Mouse (Mus musculus) lung, embryonic 16.5 days (tissue): Measurements from ENCODE around the gene Atg7. TPM values are rescaled to one million over a fixed set of nuclear protein-coding genes. Genes with fewer than 3 reads are reported as not detected.
A peak's percentile ranks its signal among the peaks of the same experiment; 100 is the strongest.

Experiments used
- ATAC-seq: fragments of 200-750 bp; cut with Nextera tagmentation; 2 replicates; pipeline ENCODE4 v1.8.0; 2017; ENCODE audit warnings: low read depth, mild to moderate bottlenecking, moderate library complexity
- H3K27ac ChIP-seq: fragments of 300-500 bp; sonication (generic); 2 replicates; pipeline ENCODE4 v1.5.1; 2014; ENCODE audit warnings: mild to moderate bottlenecking, control low read depth, low read length
- H3K27me3 ChIP-seq: fragments of 300-500 bp; sonication (generic); 2 replicates; pipeline ENCODE4 v1.6.1; 2014; ENCODE audit warnings: low read depth, low read length, mixed read lengths; ENCODE audit not compliant: control insufficient read depth, insufficient read depth
- H3K36me3 ChIP-seq: fragments of 300-500 bp; sonication (generic); 2 replicates; pipeline ENCODE4 v1.6.1; 2014; ENCODE audit warnings: low read length; ENCODE audit not compliant: control insufficient read depth, insufficient read depth
- H3K4me1 ChIP-seq: fragments of 300-500 bp; sonication (generic); replicated peaks from 2 replicates; pipeline ENCODE4 v1.6.1; 2014; ENCODE audit warnings: low read length, mixed read lengths; ENCODE audit not compliant: control insufficient read depth, insufficient read depth
- H3K4me2 ChIP-seq: fragments of 300-500 bp; sonication (generic); 2 replicates; pipeline ENCODE4 v1.6.1; 2014; ENCODE audit warnings: low read depth, low read length, control low read depth
- H3K4me3 ChIP-seq: fragments of 300-500 bp; sonication (generic); 2 replicates; pipeline ENCODE4 v1.5.1; 2014; ENCODE audit warnings: mild to moderate bottlenecking, low read length, control low read depth
- H3K9ac ChIP-seq: fragments of 300-500 bp; sonication (generic); 2 replicates; pipeline ENCODE4 v1.6.1; 2014; ENCODE audit warnings: low read length, control low read depth
- H3K9me3 ChIP-seq: fragments of 300-500 bp; sonication (generic); 2 replicates; pipeline ENCODE4 v1.6.1; 2016; ENCODE audit warnings: low read length; ENCODE audit not compliant: control insufficient read depth
- WGBS: fragments of 180-500 bp; shearing (Covaris S2); extraction: QIAGEN DNeasy Blood & Tissue Kit; methylation state at CpG from one replicate; pipeline ENCODE4 v1.1.7; 2014; 5-methylcytosine and 5-hydroxymethylcytosine counted together
- polyA plus RNA-seq: library from polyadenylated mRNA; unstranded; fragments of >200 nt; fragmentation: Nextera tagmentation; extraction: Ambion mirVana; gene quantifications from 2 replicates; pipeline ENCODE4 v1.2.1, GENCODE M21; 2015

Atg7 gene
- polyA plus RNA-seq, 1 experiment from 2014 or later: 24.9 TPM

DNA sequence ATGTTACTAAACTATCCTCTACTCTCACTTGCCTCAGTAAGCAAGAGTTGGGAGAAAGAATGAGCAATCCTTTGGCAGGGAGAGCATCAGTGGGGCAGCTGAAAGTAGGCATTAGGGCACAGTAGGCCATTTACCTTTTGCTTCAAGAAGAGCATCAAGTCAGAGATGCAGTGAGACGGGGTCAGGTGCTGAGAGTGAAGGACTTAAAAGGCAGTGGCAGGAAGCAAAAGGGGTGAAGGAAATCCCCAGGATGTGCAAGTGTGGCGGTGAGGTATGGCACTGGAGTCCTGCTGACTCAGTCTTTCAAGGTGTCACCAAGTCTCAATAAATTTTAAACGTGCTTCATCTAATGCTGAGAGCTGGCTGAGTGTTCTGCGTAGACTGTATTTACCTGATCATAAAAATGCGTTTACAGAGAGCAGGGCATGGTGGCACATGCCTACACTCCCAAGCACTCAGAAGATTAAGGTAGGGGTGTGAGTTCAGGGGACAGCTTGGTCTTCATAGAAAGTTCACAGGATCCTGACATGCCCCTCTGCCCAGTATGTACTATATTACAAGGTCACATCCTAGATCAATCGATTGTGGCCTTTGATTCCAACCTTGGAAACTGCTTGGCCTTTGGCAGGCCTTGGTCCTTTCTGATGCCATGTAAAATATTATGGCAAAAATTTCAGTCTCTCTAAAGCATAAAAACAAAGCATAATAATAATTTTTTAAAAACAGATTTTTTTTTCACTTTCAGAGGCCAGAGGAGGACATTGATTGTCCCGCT is 14.1 kb downstream of the Atg7 start:
- Histone ChIP-seq H3K27me3 (no peaks in the 10 kb centered on the region), H3K9ac (no peak overlapping the region), H3K4me2 (no peak overlapping the region), H3K36me3 (no peaks in the 10 kb centered on the region), H3K27ac (no peak overlapping the region), H3K4me3 (no peak overlapping the region), H3K4me1 (peaks cover 4% of the 10 kb centered on the region), H3K9me3 (no peaks in the 10 kb centered on the region)
- 78% methylated on average over 7 of the region's 7 CpGs for WGBS
- no peak for ATAC-seq

- H3K36me3 ChIP-seq: no peaks in the 10 kb centered on the region
Measured at GRCm38 (mm10) chr6:114657807-114658206, 14.9 kb downstream of the Atg7 start.

DNA sequence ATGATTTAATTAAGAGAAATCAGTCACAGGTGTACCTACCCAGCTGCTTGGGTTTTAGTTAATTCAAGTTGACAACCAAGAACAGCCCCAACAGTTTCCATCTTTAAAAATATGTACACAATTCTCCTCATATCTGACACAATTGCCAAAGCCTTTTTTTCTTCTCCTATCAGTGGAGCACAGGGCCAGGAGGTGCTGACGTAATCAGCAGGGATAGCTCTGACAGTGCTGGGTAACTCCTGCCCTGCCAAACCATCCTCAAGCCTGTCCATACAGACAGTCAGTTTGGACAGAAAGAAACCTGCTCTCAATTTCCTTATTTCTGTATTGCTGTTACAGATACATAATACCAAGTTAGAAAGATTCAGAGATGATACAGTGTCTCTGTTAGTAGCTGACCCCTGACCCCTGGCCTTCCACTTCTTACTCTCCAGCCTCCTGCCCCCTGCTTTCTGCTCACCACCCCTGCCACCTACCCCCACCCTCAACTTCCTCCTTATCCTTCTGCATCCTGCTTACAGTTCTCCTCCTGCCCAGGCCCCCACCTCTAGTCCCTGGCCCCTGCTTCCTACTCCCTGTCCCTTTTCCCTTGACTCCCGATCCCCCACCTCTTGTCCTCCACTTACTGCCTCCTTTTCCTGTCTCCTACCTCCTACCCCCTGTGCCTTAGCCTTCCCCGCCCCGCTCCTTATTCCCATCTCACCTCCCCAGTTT is 16.5 kb downstream of the Atg7 start:
- Histone ChIP-seq H3K9ac (no peak overlapping the region), H3K4me1 (peaks cover 4% of the 10 kb centered on the region), H3K27me3 (no peaks in the 10 kb centered on the region), H3K4me3 (no peak overlapping the region), H3K27ac (no peak overlapping the region), H3K36me3 (no peaks in the 10 kb centered on the region), H3K9me3 (no peaks in the 10 kb centered on the region), H3K4me2 (no peak overlapping the region)
- no peak for ATAC-seq
- 50% methylated on average over 4 of the region's 4 CpGs for WGBS

More at GRCm38 (mm10) chr6:114657807-114658206, 14.9 kb downstream of the Atg7 start:
- 44% methylated on average over 4 of the region's 4 CpGs for WGBS
- H3K4me1 ChIP-seq: no peaks in the 10 kb centered on the region; the same call in none of the 2 replicates
- no peaks in the 10 kb centered on the region for H3K27me3 ChIP-seq
- H3K27ac ChIP-seq: no peak overlapping the region
- no peak overlapping the region for H3K4me3 ChIP-seq
- no peak for ATAC-seq
- no peak overlapping the region for H3K9ac ChIP-seq
- no peaks in the 10 kb centered on the region for H3K9me3 ChIP-seq
- H3K4me2 ChIP-seq: no peak overlapping the region

DNA sequence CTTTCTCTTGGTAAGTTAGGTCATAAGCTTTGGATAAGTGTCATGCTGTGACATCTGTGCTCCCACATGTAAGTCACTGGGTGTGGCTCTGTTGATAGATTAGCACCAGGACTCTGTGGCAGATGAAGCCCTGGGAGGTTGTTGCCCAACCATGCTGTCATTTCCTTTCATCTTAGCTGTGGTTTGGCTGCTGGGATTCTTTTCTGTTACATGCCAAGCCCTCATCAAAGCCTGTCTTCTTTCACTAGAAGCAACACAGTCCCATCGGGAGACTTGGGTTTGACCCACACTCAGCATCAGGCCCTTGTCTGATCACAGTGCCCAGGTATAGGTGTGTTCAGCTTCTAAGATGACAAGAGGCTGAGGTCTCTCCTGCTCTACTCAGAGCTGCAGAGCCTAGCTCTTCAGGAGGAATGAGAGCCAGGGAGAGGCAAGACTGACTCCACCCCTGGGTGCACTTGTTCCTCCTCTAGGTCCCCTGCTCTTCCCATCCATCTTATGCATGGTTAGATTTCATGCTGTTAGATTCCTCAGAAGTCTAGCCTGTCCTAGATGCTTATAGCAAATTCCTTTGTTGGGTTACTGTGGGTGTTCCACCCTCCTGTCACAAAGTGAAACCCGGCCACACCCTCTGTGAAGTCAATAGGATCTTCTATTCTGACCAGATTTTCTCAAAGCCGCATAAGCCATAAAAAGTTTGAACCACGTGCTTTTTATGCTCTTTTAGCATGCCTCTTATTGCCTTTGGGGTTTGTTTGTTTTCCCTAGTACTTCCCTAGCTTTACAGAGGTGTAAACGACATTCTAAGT is 17.3 kb downstream of the Atg7 start:
- Histone ChIP-seq H3K4me1 (peaks cover 4% of the 10 kb centered on the region), H3K36me3 (no peaks in the 10 kb centered on the region), H3K4me2 (no peak overlapping the region), H3K27me3 (no peaks in the 10 kb centered on the region), H3K4me3 (no peak overlapping the region), H3K9ac (no peak overlapping the region), H3K27ac (no peak overlapping the region), H3K9me3 (no peaks in the 10 kb centered on the region)
- 44% methylated on average over 5 of the region's 5 CpGs for WGBS
- 0 out of 2 replicates have a peak, but pooled peaks have one; percentile 11 for ATAC-seq

DNA sequence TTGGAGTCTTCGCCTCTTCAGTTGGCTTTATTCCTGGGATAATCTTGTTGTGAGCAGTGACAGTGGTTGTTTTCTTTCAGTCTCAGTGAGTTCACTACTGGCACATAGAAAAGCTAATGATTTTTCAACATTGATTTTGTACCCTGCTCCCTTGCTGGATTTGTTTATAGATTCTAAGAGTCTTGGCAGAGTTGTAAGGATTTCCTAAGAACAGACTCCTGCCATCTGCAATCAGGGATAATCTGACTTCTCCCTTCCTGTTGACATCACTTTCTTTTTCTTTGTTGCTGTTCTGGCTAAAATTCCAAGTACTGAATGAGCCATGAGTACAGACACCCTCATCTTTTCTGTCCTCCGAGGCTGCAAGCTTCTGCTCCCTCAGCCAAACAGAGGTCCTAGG is 20.8 kb downstream of the Atg7 start:
- H3K9me3 ChIP-seq: no peaks in the 10 kb centered on the region
- WGBS: 52% methylated on average over 2 of the region's 2 CpGs
- no peak overlapping the region for H3K4me2 ChIP-seq
- no peak overlapping the region for H3K4me3 ChIP-seq
- no peak overlapping the region for H3K9ac ChIP-seq
- peaks cover 4% of the 10 kb centered on the region for H3K4me1 ChIP-seq
- H3K27ac ChIP-seq: peak overlapping the region; percentile 58
- ATAC-seq: peak; percentile 73
- no peaks in the 10 kb centered on the region for H3K36me3 ChIP-seq
- no peaks in the 10 kb centered on the region for H3K27me3 ChIP-seq

- WGBS: 72% methylated on average over 2 of the region's 2 CpGs
- H3K4me3 ChIP-seq: no peak overlapping the region
- H3K9me3 ChIP-seq: no peaks in the 10 kb centered on the region
- H3K27me3 ChIP-seq: no peaks in the 10 kb centered on the region
- H3K9ac ChIP-seq: no peak overlapping the region
- no peaks in the 10 kb centered on the region for H3K36me3 ChIP-seq
- peaks cover 4% of the 10 kb centered on the region for H3K4me1 ChIP-seq
- H3K4me2 ChIP-seq: no peak overlapping the region
- no peak for ATAC-seq
- no peak overlapping the region for H3K27ac ChIP-seq
Measured at GRCm38 (mm10) chr6:114664716-114665115, 21.8 kb downstream of the Atg7 start.

DNA sequence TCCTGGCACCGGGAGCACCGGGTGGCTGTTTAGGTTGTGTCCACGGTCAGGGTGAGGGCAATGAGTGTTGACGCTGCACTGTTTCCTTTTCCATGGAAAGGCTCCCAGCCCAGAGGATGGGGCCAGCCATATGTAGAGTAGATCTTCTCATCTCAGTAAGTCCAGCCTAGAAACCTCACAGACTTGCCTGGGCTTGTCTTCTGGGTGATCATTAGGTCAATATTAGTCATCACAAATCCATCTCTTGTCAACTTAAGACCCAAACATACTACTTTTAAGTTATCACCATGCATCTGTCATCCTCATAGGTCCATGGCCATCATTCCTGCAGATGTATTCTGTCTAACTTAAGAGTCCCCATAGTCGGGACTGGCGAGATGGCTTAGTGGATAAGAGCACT is 24.6 kb downstream of the Atg7 start:
- Histone ChIP-seq H3K36me3 (no peaks in the 10 kb centered on the region), H3K27ac (no peak overlapping the region), H3K9ac (no peak overlapping the region), H3K27me3 (no peaks in the 10 kb centered on the region), H3K4me1 (peaks cover 4% of the 10 kb centered on the region), H3K4me2 (no peak overlapping the region), H3K9me3 (no peaks in the 10 kb centered on the region), H3K4me3 (no peak overlapping the region)
- ATAC-seq: no peak
- WGBS: 83% methylated on average over 6 of the region's 6 CpGs

GRCm38 (mm10) chr6:114674771-114675170 is 31.9 kb downstream of the Atg7 start:
- no peaks in the 10 kb centered on the region for H3K27me3 ChIP-seq
- H3K9ac ChIP-seq: no peak overlapping the region
- ATAC-seq: no peak
- peaks cover 11% of the 10 kb centered on the region for H3K36me3 ChIP-seq
- H3K4me2 ChIP-seq: no peak overlapping the region
- H3K4me1 ChIP-seq: no peaks in the 10 kb centered on the region
- peaks cover 7% of the 10 kb centered on the region for H3K9me3 ChIP-seq
- H3K4me3 ChIP-seq: no peak overlapping the region
- no peak overlapping the region for H3K27ac ChIP-seq

GRCm38 (mm10) chr6:114676091-114676490 is 33.2 kb downstream of the Atg7 start:
- 47% methylated on average over 5 of the region's 5 CpGs for WGBS
- no peak for ATAC-seq

More at GRCm38 (mm10) chr6:114676091-114676490, 33.2 kb downstream of the Atg7 start:
- Histone ChIP-seq H3K9me3 (peaks cover 7% of the 10 kb centered on the region), H3K36me3 (peaks cover 11% of the 10 kb centered on the region), H3K4me3 (no peak overlapping the region), H3K4me2 (no peak overlapping the region), H3K27ac (no peak overlapping the region), H3K27me3 (no peaks in the 10 kb centered on the region), H3K9ac (no peak overlapping the region), H3K4me1 (no peaks in the 10 kb centered on the region)
